Mouse (Mus musculus) testis, postnatal 10 days (tissue): ENCODE results near the gene 1190007I07Rik.
"Not testable (repeated sequence)": the region's sequence is repeated elsewhere in the genome, so short reads cannot be mapped to it uniquely, and the experiment has no call there.

ENCODE experiments used
- DNase-seq: peaks from one replicate; pipeline ENCODE4 v3.0.0; 2021; ENCODE audit warnings: low spot score

1190007I07Rik gene

GRCm38 (mm10) chr10:82629111-82629585, 6.1 kb upstream of the 1190007I07Rik start:
- DNase-seq, result peak; percentile 53

- DNase-seq, result not testable (repeated sequence)
These were observed 515 bp upstream of the 1190007I07Rik start for GRCm38 (mm10) chr10:82623553-82623932.

- DNase-seq, result no peak
These were observed 793 bp downstream of the 1190007I07Rik start for GRCm38 (mm10) chr10:82622235-82622634.

GRCm38 (mm10) chr10:82594421-82594820, 28.6 kb downstream of the 1190007I07Rik start:
- not testable (repeated sequence) for DNase-seq

GRCm38 (mm10) chr10:82589673-82590072, 33.4 kb downstream of the 1190007I07Rik start:
- DNase-seq, result not testable (repeated sequence)

- DNase-seq, result not testable (repeated sequence)
These were observed 51.9 kb downstream of the 1190007I07Rik start for GRCm38 (mm10) chr10:82571091-82571490.
